Mouse (Mus musculus) kidney, adult 2 months (tissue): ENCODE results near the gene Zfp523.

Source experiments
- CTCF ChIP-seq: fragments of 200-500 bp; conservative IDR thresholded peaks from 2 replicates; pipeline ENCODE4 v1.5.1; 2011; ENCODE audit warnings: low read depth, mild to moderate bottlenecking, control low read depth, low read length, moderate library complexity, mixed read lengths; ENCODE audit not compliant: insufficient read depth, insufficient read length
- POLR2A ChIP-seq: fragments of 200-500 bp; IDR thresholded peaks from one replicate; pipeline ENCODE4 v1.6.1; 2011; ENCODE audit warnings: low read depth, low read length, control low read depth

- TF ChIP-seq CTCF, result no peak
- TF ChIP-seq POLR2A, result no peak
Measured at GRCm38 (mm10) chr17:28177540-28178046, 664 bp downstream of the Zfp523 start.
